Mouse (Mus musculus): Measurements from ENCODE around the gene Slc25a42. TPM values are rescaled to one million over a fixed set of nuclear protein-coding genes. Genes with fewer than 3 reads are reported as not detected.
A peak's percentile ranks its signal among the peaks of the same experiment; 100 is the strongest.

Gene Slc25a42
- total RNA-seq, 4 experiments from 2014 or later = 27.4 to 34.4 (median 31.1) TPM

DNA sequence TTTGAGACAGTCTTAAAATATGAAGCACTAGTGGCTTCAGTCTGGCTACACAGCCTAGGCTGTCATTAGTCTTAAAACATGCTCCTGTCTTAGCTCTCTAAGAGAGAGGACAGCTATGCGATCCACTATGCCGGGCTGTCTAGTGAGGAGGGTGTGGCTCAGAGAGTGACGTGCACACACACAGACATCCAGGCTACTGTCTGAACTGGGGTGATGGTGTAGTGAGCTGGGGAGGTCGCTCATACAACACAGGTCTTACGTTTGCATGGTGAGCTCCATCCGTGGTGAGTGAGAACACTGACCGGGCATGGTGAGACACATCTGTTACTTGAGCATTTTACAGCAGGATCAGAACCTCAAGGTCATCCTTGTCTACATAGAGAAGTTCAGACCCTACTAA is 40.9 kb downstream of the Slc25a42 start:
- no peak for DNase-seq (ENCODE audit: low spot score in 2 of 2)

DNA sequence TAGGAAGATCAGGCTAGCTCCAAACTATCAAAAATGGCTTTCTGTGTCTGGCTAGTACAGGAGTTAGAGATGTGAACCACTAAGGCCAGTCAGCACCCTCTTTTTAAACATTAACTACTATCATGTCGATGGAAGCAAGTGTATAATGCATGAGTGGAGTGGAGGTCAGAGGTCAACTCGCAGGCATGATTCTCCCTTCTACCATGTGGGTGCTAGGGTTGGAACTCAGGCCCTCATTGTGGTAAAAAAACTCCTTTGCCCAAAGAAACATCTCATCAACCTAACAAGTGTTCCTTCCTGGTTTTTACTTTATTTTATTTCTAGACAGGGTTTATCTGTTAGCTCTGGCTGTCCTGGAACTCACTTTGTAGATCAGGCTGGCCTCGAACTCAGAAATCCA is 41.4 kb downstream of the Slc25a42 start:
- DNase-seq (ENCODE audit: low spot score in 2 of 2) = no peak

DNA sequence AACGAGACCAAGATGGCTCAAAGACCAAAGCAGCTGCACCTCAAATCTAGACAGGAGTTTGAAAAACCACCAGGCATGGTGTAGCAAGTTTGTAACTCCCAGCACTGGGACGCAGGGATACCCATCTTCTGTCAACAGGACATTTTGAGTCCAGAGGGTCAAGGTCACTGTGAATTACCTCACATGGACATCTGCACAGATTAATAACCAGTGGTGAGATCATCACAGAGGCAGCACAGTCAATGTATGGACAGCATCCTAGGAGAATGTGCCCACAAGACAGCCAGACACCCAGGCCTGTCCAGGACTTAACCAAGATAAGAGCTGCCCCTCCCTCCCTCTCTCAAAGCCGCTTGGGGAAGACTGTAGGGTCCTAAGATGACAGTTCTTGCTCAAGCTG is 42.0 kb downstream of the Slc25a42 start:
- no peak for DNase-seq (ENCODE audit: low spot score in 2 of 2)

DNA sequence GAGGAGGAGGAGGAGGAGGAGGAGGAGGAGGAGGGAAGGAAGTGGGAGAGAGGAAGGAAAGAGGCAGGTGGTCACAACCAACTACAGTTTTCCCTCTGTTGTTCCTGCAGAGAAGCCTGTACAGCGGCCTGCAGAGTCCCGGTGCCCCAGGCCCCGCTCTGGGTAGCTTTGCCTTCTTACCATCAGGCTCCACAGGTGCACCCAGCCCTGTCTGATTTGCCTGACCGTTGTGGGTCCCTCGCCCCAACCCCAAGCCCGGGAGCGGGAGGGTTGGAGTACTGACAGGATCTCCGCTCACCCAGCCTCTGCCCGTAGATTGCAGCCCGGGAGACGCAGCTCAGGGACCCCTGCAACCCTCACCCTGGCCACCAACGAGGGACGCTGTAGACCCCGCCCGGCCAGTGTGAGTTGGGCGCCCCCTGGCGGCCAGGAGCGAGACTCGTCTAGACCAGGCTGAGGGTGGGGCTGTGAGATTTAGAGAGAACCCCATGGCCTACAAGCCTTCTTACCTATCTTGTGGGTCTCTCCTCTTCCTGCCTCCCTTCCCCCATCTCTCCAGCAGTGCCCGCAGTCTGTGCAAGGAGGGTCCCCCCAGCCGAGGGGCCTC is 45.5 kb downstream of the Slc25a42 start:
- peak; percentile 24 to 39 for DNase-seq (ENCODE audit: low spot score in 2 of 2)

DNA sequence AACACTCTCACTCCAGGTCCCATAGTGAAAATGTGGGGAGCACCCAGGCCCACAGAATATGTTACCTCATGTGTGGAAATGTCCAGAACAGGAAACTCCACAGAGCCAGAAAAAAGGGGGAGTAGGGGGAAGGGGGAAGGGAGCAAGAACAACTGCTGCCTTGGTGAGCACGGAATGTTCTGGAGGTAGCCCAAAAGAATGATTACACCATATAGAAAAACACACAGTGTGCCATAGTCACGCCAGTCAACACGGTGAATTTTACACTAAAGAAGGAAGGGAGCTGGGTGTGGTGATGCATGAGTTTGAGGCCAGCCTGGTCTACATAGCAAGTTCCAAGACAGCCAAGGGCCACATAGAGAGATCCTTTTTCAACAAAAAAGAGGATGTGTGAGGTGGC is 48.8 kb downstream of the Slc25a42 start:
- no peak for DNase-seq (ENCODE audit: low spot score in 2 of 2)

DNA sequence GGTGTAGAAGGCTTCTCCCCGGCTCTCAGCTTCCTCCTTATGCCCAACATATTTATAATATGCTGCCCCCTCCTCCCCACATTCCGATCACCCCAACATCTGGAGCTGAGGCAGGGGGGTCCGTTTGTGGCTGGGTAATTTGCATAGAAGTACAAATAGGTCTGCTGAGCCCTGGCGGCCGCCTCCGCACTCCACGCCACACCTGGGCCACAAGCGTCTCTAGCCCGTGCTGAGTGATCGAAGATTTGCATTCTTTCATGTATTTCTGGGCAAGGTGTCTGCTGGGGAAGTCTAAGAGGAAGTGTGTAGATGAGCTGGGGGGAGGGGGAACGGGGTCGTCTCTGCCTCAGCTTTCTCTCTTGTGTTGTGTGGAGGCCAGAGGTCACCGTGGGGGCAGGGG is 52.1 kb downstream of the Slc25a42 start:
- no peak for DNase-seq (ENCODE audit: low spot score in 2 of 2)

DNA sequence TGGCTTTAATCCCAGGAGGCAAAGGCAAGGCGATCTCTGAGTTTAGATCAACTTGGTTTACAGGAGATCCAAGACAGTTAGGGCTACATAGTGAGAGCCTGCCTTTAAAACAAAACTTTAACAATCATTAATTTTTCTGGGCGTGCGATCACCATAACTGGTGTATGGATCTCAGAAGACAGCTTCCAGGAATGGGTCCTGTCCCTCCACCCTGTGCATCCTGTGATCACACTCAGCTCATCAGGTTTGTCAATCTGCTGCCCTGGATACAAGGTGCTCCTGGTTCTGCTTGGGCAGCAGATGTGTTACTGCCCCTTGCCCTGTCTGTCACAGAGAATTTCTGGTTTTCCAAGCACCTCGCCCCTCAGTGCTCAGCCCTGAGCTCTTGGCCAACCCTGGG is 52.9 kb downstream of the Slc25a42 start:
- no peak for DNase-seq (ENCODE audit: low spot score in 2 of 2)

DNA sequence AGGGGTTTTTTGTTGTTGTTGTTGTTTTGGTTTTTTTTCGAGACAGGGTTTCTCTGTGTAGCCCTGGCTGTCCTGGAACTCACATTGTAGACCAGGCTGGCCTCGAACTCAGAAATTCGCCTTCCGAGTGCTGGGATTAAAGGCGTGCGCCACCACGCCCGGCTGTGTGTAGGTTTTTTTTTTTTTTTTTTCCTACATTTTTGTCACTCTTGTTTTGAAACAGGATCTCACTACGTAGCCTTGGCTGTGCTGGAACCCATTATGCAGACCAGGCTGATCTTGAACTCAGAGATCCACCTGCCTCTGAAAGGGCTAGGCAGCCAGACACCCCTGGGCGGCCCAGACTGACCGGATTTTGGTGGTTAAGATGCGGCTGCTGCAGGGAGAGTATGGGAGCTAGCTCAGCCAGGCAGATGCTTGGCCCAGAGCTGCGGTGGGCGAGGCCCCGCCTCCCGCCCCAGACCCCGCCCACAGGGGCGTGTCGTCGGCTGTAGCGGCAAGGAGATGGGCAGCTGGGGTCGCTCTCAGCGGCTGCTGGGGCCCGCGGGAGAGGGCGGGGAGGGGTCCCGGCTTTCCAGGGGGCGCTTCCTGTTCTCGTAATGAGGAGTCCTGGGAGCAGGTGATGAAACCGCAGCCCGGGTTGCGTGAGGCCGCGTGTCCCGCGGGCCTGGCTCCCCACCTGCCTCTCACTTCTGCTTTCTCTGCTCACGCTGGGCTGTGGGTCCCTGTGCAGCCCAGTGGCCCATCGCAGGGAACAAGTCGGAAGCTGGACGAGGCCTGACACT is 53.8 kb downstream of the Slc25a42 start:
- peak; percentile 53 to 56 for DNase-seq (ENCODE audit: low spot score in 2 of 2)

DNA sequence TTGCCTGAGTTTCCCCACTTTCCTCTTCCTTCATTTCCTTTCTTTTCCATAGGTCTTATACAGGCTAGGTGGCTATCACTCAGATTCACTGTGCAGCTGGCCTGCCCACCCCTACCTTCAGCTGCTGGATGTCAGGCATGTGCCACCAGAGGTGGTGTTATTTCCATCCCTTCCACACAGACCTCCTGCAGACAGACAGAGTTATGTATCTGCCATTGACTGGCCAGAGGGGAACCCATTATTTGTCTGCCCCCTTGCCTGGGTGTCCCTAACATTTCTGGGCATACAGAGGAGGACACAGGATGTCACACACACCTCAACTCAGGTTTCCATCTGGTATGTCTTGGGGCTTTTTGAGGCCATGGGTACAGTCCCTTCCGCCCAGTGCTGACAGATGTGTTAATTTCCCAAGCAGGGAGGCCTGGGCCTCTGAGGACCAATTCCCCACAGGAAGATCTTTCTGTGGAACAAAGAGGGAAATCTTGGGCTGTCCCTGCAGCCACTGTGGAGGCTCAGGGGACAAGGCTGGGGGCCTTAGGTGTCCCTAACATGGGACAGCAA is 54.8 kb downstream of the Slc25a42 start:
- no peak for DNase-seq (ENCODE audit: low spot score in 2 of 2)

DNA sequence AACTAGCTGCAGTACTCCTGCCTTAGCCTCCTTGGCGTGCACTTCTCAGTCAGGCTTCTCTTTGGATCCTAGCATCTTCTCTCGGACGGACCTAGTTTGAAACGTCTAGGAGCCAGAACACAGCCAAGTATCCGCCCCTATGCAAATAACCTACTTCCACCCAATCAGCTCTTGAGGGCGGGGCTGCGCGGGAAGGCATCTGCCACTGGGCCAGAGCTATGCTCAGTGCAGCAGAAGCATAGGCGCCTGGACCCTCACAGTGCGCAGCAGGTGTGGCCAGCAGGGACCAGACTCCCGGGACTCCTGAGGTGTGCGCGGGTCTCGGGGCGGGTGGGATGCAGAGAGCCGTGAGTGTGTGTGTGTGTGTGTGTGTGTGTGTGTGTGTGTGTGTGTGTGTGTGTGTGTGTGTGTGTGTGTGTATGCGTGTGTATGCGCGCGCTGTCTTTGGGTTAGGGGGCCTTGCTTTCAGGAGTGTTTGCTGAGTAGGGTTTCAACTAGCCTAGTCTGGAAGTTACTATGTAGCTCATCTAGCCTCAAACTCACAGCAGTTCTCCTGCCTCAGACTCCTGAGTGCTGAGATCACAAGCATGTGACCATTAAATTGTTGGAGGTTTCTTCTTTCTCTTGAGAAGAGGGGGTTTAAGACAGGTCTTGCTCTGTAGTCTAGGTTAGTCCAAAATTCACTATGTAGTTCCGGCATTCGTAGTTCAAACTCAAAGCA is 59.4 kb downstream of the Slc25a42 start:
- peak; percentile 22 for DNase-seq (ENCODE audit: low spot score in 2 of 2)

DNA sequence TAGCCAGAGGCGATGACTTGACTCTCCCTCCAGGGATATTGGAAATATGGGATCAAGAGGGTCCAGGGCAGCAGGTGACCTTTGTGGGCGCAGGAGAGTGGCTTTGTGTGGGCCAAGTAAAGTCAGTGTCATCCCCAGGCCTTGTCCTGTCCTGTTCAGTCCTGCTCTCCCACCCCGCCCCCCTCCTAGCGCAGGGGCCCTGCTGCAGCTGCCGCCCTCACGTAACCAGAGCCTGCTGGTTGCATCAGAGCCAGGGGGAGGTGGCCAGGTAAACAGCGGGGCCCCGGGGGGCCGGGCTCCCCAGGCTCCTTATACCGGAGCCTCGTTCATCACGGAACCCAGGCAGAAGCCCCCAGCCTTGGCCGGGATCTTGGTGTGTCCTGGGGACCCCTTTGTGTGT is 61.9 kb downstream of the Slc25a42 start:
- DNase-seq (ENCODE audit: low spot score in 2 of 2) = peak; percentile 11 to 29

DNA sequence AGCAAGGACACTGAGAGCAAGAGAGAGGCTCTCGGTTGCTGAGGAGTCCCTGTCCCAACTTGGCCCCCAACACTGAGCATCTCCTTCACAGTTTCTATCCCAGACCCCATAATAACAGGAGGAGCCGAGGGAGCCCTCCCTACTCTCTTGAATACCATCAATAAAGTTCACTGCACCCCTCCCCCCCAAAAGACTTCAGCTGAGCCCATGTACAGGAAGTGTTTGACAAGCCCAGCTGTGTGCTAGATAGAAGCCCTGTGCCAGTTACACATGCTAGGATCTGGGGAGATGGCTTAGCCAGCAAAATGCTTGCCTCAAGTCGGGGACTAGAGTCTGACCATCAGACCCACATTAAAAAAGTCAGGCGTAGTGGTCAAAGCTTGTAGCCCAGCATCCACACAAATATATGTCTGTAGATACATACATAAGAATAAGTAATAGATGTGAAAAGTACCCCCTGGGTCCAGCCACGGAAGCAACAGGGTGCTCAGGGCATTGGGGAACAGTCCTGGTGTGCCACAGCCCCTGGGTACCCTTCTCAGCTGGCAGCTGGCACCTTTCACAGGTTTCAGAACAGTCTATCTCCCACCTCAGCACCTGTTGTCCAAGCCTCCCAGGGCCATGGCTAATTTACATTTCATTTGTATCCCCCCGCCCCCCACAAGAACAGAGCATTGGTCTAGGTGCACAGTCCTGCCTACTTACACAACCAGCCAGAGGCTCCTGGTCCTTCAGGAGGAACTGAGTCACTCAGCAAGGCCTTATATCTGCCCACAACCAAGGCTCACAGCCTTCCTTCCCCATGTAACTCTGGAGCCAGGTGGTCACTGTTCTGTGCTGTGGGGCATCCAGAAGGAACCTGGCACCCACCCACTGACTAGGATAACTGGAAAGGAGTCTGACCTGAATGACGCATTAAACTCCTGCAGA is 64.2 kb downstream of the Slc25a42 start:
- DNase-seq (ENCODE audit: low spot score in 2 of 2) = no peak

DNA sequence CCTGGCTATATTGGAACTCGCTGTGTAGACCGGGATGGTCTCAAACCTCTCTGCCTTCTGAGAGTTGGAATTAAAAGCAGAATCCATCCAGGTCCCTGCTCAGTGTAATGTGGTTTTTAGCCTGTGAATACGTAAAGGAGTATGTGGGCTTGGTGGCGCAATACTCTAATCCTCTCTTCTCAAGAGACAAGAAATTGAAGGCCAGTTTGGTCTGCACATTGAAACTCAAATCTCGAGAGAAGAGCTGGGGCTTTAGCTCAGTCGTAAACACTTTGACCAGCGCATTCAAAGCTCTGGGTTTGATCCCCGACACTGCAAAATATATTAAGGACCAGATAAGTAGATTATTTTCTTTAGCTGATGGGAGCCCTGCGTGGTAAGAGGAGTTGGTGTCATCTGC is 72.1 kb downstream of the Slc25a42 start:
- no peak for DNase-seq (ENCODE audit: low spot score in 2 of 2)

DNA sequence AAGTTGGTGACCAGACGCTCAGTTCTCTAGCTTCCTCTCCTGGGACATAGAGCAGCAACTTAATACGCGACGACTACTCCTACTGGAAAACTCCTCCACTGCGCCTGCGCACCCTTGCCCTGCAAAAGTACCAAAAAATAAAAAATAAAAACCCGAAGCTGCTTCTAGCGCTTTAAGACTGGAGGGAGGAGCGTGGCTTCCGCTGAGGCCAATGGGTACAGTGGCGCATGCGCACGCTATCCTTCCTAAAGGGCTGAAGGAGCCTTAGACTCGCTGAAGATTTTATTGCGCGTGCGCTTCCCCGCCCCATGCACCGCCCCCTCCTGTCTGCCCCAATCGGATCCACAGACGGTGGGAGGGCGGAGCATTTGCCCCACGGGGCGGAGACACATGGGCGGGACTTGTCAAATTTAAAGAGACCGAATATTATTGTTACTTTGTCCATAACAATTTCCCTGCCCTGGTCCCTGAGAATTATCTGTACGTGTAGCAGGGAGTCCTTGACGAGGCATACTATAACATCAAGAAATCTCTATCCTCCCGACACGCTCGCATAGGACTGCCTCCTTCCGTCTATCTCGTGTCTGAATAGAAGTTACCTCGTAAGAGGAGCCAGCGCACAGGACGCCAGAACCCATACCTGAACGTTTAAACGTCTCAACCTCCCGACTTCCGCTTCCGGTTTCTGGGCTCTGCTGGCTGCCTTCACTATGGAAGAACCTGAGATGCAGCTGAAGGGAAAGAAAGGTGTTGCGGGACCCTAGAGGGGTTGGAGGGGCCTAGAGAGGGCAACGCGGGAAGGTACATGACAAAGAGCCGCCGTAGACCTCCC is 72.9 kb downstream of the Slc25a42 start, which contains the start of the genes Rfxank, Borcs8 and Mef2b:
Gene Rfxank, minus strand, starts transcription at position 129 of the 832 bp plus-strand sequence.
Gene Borcs8, plus strand, starts transcription at position 474 of the 832 bp plus-strand sequence.
Gene Mef2b, plus strand, starts transcription at position 686 of the 832 bp plus-strand sequence.
- peak; percentile 99 for DNase-seq (ENCODE audit: low spot score in 2 of 2)

DNA sequence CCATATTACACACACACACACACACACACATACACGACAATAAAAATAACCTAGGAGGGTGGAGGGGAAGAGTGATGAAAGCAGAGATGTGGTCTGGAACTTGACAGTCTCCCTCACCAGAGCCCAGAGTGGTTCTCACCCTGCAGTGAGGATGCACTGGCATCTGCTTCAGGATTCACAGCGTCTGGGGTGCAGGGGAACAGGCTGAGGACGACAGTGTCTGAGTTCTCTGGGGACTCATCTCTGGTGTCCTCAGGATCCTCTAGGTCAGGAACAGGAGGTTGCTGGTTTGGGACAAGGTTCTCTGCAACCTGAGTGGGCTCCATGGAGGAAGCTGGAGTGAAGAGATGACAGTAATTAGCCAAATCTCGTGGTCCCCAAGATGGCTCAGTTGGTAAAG is 74.2 kb downstream of the Slc25a42 start:
- DNase-seq (ENCODE audit: low spot score in 2 of 2) = no peak

DNA sequence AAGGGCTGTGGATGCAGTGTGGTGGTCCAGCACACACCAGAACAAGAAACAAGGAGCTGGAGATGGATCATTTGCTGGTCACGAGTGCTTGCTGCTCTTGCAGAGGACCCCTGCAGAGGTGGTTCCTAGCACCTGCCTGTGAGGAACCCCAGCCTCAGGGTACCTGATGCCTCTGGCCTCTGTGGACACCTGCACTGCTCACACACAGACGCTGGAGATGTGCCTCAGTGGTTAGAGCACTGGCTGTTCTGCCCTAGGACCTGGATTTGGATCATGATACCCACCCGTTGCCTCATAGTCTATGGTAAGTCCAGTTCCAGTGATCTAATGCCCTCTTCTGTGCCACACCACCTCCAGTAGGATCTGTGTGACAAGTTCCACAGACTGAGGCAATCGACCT is 75.5 kb downstream of the Slc25a42 start:
- DNase-seq (ENCODE audit: low spot score in 2 of 2) = no peak

DNA sequence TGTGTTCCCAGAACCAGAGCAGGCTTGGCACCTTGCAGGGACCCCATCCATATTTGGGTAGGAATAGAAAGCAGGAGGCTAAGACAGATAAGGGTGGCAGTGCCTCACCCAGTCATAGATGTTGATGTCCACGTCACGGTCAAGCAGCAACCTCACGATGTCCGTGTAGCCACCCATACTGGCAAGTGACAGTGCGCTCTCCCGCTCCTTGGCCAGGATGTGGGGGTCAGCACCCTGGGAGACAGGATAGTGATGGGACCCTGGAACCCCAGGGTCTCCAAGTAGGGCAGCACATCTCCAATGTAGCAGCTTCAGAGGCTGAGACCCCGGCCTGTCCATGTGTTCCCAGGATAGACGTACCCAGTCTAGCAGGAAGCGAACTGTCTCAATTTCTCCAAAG is 77.2 kb downstream of the Slc25a42 start:
- DNase-seq (ENCODE audit: low spot score in 2 of 2) = no peak

Measured in gastrocnemius, adult 8-10 months (tissue).